Mouse (Mus musculus): ENCODE data around the gene Ryr1. TPM values are rescaled to one million over a fixed set of nuclear protein-coding genes. Genes with fewer than 3 reads are reported as not detected.
A peak's percentile ranks its signal among the peaks of the same experiment; 100 is the strongest.

Gene Ryr1
- polyA plus RNA-seq, 1 experiment from 2014 or later = 0.09 TPM

DNA sequence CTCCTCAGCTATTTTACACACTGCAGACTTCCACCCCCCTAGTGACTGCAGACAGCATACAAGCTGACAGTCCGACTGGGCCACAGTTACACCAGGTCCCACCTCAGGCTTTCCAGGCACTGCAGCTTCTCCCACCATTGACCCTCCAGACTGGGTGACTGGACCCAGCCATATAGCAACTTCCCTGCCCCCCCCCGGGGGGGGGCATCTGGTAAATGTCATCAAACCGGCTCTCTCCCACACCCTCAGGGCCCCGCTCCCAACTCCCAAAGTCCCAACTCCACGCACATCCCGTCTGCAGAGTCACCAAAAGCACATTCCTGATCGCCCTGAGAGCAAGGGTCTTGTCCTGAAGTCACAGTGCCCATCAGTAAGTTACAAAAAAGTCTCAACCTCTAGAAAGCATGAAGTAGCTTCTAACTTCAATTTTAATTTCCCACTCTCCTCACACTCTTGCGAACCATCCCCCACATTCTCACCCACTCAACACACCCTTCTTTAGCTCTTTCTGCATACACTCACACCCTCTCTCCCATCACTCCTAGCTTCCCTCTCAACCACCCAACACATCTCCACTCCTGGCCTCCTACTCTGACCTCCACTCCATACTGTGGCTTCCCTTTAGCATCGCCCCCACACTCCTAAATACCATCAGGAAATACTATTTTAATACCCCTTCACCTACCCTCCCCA, 164.5 kb downstream of the Ryr1 start:
- Histone ChIP-seq H3K9me3 (ENCODE audit: low read length) (no peaks in the 10 kb centered on the region), H3K4me3 (ENCODE audit: low read depth, low read length) (peak overlapping the region; percentile 89), H3K36me3 (replicated peaks; ENCODE audit: insufficient read depth, low read length) (no peaks in the 10 kb centered on the region), H3K9ac (replicated peaks) (peak overlapping the region; percentile 93), H3K27me3 (ENCODE audit: insufficient read depth, low read length) (no peaks in the 10 kb centered on the region), H3K4me2 (ENCODE audit: low read depth, low read length) (peak overlapping the region; percentile 92), H3K27ac (ENCODE audit: low read depth) (peak overlapping the region; percentile 69), H3K4me1 (ENCODE audit: insufficient read depth) (peaks cover 57% of the 10 kb centered on the region)
- ATAC-seq = no peak
- WGBS (ENCODE audit: insufficient replicate concordance) = 29% methylated on average over 9 of the region's 9 CpGs
- DNase-seq = peak; percentile 47
- TF ChIP-seq EP300 (IDR thresholded peaks at IDR 0.05; ENCODE audit: low read depth) (no peak), CTCF (IDR thresholded peaks at IDR 0.05; ENCODE audit: low read depth) (no peak)

GRCm38 (mm10) chr7:28959505-28960045, 165.4 kb downstream of the Ryr1 start:
- peaks cover 67% of the 10 kb centered on the region for H3K4me1 ChIP-seq (ENCODE audit: insufficient read depth)

GRCm38 (mm10) chr7:28958770-28959169, 166.2 kb downstream of the Ryr1 start:
- Histone ChIP-seq H3K36me3 (replicated peaks; ENCODE audit: insufficient read depth, low read length) (no peaks in the 10 kb centered on the region), H3K4me2 (ENCODE audit: low read depth, low read length) (peak overlapping the region; percentile 92), H3K9me3 (ENCODE audit: low read length) (no peaks in the 10 kb centered on the region), H3K9ac (replicated peaks) (peak overlapping the region; percentile 93; the same call in 1 of the 2 replicates), H3K4me1 (ENCODE audit: insufficient read depth) (peaks cover 74% of the 10 kb centered on the region), H3K27ac (ENCODE audit: low read depth) (peak overlapping the region; percentile 69), H3K4me3 (ENCODE audit: low read depth, low read length) (peak overlapping the region; percentile 89), H3K27me3 (ENCODE audit: insufficient read depth, low read length) (no peaks in the 10 kb centered on the region)
- no peak for ATAC-seq
- WGBS (ENCODE audit: insufficient replicate concordance) = 61% methylated on average over 1 of the region's 1 CpGs
- no peak for DNase-seq
- TF ChIP-seq EP300 (IDR thresholded peaks at IDR 0.05; ENCODE audit: low read depth) (no peak), CTCF (IDR thresholded peaks at IDR 0.05; ENCODE audit: low read depth) (no peak)

More at GRCm38 (mm10) chr7:28959505-28960045, 165.4 kb downstream of the Ryr1 start:
- Histone ChIP-seq H3K27me3 (ENCODE audit: insufficient read depth, low read length) (no peaks in the 10 kb centered on the region), H3K9ac (replicated peaks) (peak overlapping the region; percentile 93), H3K27ac (ENCODE audit: low read depth) (peak overlapping the region; percentile 69), H3K4me3 (ENCODE audit: low read depth, low read length) (peak overlapping the region; percentile 89), H3K36me3 (replicated peaks; ENCODE audit: insufficient read depth, low read length) (no peaks in the 10 kb centered on the region), H3K4me2 (ENCODE audit: low read depth, low read length) (peak overlapping the region; percentile 92), H3K9me3 (ENCODE audit: low read length) (no peaks in the 10 kb centered on the region)
- no peak for TF ChIP-seq CTCF (IDR thresholded peaks at IDR 0.05; ENCODE audit: low read depth)
- peak; percentile 55; the same call in 1 of the 2 replicates for TF ChIP-seq EP300 (IDR thresholded peaks at IDR 0.05; ENCODE audit: low read depth)
- WGBS (ENCODE audit: insufficient replicate concordance) = 10% methylated on average over 6 of the region's 6 CpGs
- DNase-seq (peak; percentile 62), ATAC-seq (peak; percentile 57)

GRCm38 (mm10) chr7:28957997-28958725, 166.8 kb downstream of the Ryr1 start:
- H3K4me1 ChIP-seq (ENCODE audit: insufficient read depth) = peaks cover 78% of the 10 kb centered on the region
- H3K36me3 ChIP-seq (replicated peaks; ENCODE audit: insufficient read depth, low read length) = no peaks in the 10 kb centered on the region
- no peaks in the 10 kb centered on the region for H3K9me3 ChIP-seq (ENCODE audit: low read length)
- no peak for ATAC-seq
- peak overlapping the region; percentile 93; the same call in 1 of the 2 replicates for H3K9ac ChIP-seq (replicated peaks)
- no peaks in the 10 kb centered on the region for H3K27me3 ChIP-seq (ENCODE audit: insufficient read depth, low read length)
- H3K4me2 ChIP-seq (ENCODE audit: low read depth, low read length) = peak overlapping the region; percentile 92
- no peak overlapping the region; the same call in 1 of the 2 replicates for H3K4me3 ChIP-seq (ENCODE audit: low read depth, low read length)
- TF ChIP-seq CTCF (IDR thresholded peaks at IDR 0.05; ENCODE audit: low read depth) (no peak), EP300 (IDR thresholded peaks at IDR 0.05; ENCODE audit: low read depth) (no peak)
- peak overlapping the region; percentile 69 for H3K27ac ChIP-seq (ENCODE audit: low read depth)
- 28% methylated on average over 1 of the region's 1 CpGs for WGBS (ENCODE audit: insufficient replicate concordance)
- no peak for DNase-seq

- ATAC-seq (no peak), DNase-seq (no peak)
- Histone ChIP-seq H3K4me2 (ENCODE audit: low read depth, low read length) (peak overlapping the region; percentile 0; the same call in 1 of the 2 replicates), H3K27me3 (ENCODE audit: insufficient read depth, low read length) (no peaks in the 10 kb centered on the region), H3K9me3 (ENCODE audit: low read length) (no peaks in the 10 kb centered on the region), H3K4me1 (ENCODE audit: insufficient read depth) (peaks cover 80% of the 10 kb centered on the region), H3K4me3 (ENCODE audit: low read depth, low read length) (no peak overlapping the region), H3K9ac (replicated peaks) (peak overlapping the region; percentile 36; the same call in 1 of the 2 replicates), H3K36me3 (replicated peaks; ENCODE audit: insufficient read depth, low read length) (no peaks in the 10 kb centered on the region), H3K27ac (ENCODE audit: low read depth) (peak overlapping the region; percentile 69)
- no peak for TF ChIP-seq CTCF (IDR thresholded peaks at IDR 0.05; ENCODE audit: low read depth)
- no peak for TF ChIP-seq EP300 (IDR thresholded peaks at IDR 0.05; ENCODE audit: low read depth)
- WGBS (ENCODE audit: insufficient replicate concordance) = 62% methylated on average over 6 of the region's 6 CpGs
Measured at GRCm38 (mm10) chr7:28957286-28957685, 167.7 kb downstream of the Ryr1 start.

- no peaks in the 10 kb centered on the region for H3K27me3 ChIP-seq (ENCODE audit: insufficient read depth, low read length)
- peak overlapping the region; percentile 49 for H3K27ac ChIP-seq (ENCODE audit: low read depth)
- H3K4me2 ChIP-seq (ENCODE audit: low read depth, low read length) = peak overlapping the region; percentile 14; the same call in 1 of the 2 replicates
- H3K4me1 ChIP-seq (ENCODE audit: insufficient read depth) = peaks cover 89% of the 10 kb centered on the region
- no peak for TF ChIP-seq EP300 (IDR thresholded peaks at IDR 0.05; ENCODE audit: low read depth)
- TF ChIP-seq CTCF (IDR thresholded peaks at IDR 0.05; ENCODE audit: low read depth) = no peak
- no peak for ATAC-seq
- no peak overlapping the region for H3K4me3 ChIP-seq (ENCODE audit: low read depth, low read length)
- no peaks in the 10 kb centered on the region for H3K36me3 ChIP-seq (replicated peaks; ENCODE audit: insufficient read depth, low read length)
- no peak for DNase-seq
- 85% methylated on average over 1 of the region's 1 CpGs for WGBS (ENCODE audit: insufficient replicate concordance)
- H3K9ac ChIP-seq (replicated peaks) = peak overlapping the region; percentile 21; the same call in 1 of the 2 replicates
- H3K9me3 ChIP-seq (ENCODE audit: low read length) = no peaks in the 10 kb centered on the region
Measured at GRCm38 (mm10) chr7:28956270-28956669, 168.7 kb downstream of the Ryr1 start.
